Mouse (Mus musculus): ENCODE data around the gene Snrnp35.

The Snrnp35 gene

DNA sequence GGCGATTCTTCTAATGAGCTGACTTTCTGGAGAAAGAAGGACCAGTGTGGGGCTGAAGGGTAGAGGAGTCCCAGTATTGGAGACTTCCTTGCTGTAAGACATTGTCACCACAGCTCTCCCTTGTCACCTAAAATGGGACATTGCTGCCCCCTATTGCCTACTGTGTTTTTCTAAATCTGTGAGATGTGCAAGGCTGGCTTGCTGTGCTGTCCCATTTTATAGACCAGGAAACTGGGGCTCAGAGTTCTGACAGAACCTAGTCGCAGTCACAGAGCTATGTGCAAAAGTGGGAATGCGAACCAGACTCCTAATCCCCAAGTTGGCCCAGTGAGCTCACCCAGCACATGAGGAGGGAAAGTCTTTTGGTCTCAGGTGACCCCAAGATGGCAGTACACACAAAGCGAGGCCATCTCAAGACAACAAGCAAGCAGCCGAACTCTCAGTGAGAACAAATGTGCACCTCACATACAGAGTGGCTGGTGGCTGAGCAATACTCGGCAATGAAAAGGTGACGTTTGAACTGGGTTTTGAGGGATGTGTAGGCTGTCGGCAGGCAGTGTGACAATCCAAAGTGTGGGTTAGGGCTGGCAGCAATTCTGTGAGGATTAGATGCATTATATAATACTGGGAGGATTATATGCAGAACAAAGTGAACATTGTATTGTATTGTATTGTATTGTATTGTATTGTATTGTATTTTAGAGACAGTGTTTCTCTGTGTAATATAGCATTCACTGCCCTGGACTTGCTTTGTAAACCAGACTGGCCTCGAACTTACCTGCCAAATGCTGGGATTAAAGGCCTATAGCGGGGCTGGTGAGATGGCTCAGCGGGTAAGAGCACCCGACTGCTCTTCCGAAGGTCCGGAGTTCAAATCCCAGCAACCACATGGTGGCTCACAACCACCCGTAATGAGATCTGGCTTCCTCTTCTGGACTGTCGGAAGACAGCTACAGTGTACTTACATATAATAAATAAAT is 56.2 kb downstream of the Snrnp35 start:
- DNase-seq (ENCODE audit: low read depth, low spot score) = no peak

DNA sequence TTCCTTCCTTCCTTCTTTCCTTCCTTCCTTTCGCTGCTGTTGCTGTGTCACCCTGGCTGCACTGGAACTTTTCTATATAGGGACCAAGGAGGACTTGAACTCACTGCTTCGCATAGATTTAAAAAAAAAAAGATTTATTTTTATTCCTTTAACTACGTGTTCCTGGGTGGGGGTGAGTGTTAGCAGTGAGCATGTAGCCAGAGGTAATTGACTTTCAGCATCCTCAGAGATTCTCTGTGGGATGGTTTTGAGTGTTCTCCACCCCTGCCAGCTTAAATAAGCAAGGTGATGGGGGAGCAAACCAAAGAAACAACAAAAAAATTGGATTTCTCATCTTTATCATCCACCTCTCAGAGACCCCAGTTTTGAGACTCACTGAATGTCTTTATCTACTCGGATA is 57.0 kb downstream of the Snrnp35 start:
- DNase-seq (ENCODE audit: low read depth, low spot score) = no peak

DNA sequence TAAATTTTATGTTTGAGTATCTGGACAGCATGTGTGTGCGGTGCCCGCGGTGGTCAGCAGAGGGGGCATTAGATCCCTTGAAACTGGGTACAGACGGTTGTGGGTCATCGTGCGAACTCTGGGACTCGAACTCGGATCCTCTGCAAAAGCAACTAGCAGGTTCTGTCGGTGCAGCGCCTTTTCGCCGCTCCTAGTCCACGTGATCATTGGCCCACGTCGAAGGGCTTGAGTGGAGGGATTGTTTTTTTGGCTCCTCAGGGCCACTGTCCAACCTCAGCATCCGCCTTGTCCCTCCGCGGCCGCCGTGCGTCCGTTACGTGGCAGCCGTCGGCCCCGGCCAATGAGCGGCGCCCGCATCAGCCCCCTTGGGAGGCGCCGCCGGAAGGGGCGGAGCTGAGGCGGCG is 57.5 kb downstream of the Snrnp35 start, which contains the start of gene Tmed2:
Gene Tmed2, plus strand, starts transcription at position 313 of the 404 bp plus-strand sequence.
- peak; percentile 88 for DNase-seq (ENCODE audit: low read depth, low spot score)
